Mouse (Mus musculus): ENCODE measurements at regions not wholly inside any gene's neighbourhood (a gene's known extent, or its start where the extent isn't known, plus 50 kb on each side); places are given as distances from the start of the nearest gene placed in this dataset.
A peak's percentile ranks its signal among the peaks of the same experiment; 100 is the strongest.

- Histone ChIP-seq H3K9me3 (replicated peaks) (no peaks in the 10 kb centered on the region), H3K36me3 (no peaks in the 10 kb centered on the region)
- WGBS: 50% methylated on average over 6 of the region's 6 CpGs
These were observed 68.3 kb upstream of the Tenm4 start for GRCm38 (mm10) chr7:96102727-96103126.

DNA sequence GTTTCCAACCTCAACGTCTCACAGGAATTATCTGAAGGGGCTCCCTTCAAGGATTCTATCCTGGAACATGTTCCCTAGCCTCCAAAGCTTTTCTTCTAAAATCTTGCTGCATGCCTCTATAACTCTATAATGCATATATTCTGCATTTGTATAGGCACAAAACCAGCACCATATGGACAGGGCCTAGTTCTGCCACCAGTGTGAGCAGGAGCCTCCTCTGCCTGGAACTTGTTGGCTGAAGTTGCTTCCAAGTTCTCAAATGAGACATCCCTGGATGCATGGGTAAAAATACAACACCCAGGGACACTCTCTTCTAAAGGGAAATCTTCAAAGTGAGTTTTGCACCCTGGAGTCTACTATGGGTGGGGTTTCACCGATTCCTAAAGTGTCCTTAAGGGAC, 62.3 kb upstream of the Tenm4 start:
- H3K36me3 ChIP-seq: no peaks in the 10 kb centered on the region
- H3K27me3 ChIP-seq: no peaks in the 10 kb centered on the region
- no peaks in the 10 kb centered on the region for H3K4me1 ChIP-seq
- H3K4me3 ChIP-seq (replicated peaks): no peak overlapping the region
- H3K4me2 ChIP-seq (replicated peaks): no peak overlapping the region
- WGBS: 62% methylated on average over 2 of the region's 2 CpGs
- no peak overlapping the region for H3K27ac ChIP-seq (replicated peaks)
- H3K9ac ChIP-seq: no peak overlapping the region
- ATAC-seq (ENCODE audit: insufficient number of reproducible peaks, low FRiP score, low TSS enrichment, low read depth): no peak
- H3K9me3 ChIP-seq (replicated peaks): no peaks in the 10 kb centered on the region

More at GRCm38 (mm10) chr7:96102727-96103126, 68.3 kb upstream of the Tenm4 start:
- ATAC-seq (ENCODE audit: insufficient number of reproducible peaks, low FRiP score, low TSS enrichment, low read depth): peak; percentile 63; the same call in 1 of the 2 replicates
- Histone ChIP-seq H3K9ac (no peak overlapping the region), H3K4me1 (no peaks in the 10 kb centered on the region), H3K27ac (replicated peaks) (no peak overlapping the region), H3K4me3 (replicated peaks) (no peak overlapping the region), H3K27me3 (no peaks in the 10 kb centered on the region), H3K4me2 (replicated peaks) (no peak overlapping the region)

GRCm38 (mm10) chr7:96120142-96120541, 50.9 kb upstream of the Tenm4 start:
- Histone ChIP-seq H3K36me3 (no peaks in the 10 kb centered on the region), H3K9ac (no peak overlapping the region), H3K4me1 (no peaks in the 10 kb centered on the region), H3K4me2 (replicated peaks) (no peak overlapping the region), H3K27me3 (no peaks in the 10 kb centered on the region), H3K4me3 (replicated peaks) (no peak overlapping the region), H3K27ac (replicated peaks) (no peak overlapping the region), H3K9me3 (replicated peaks) (no peaks in the 10 kb centered on the region)
- ATAC-seq (ENCODE audit: insufficient number of reproducible peaks, low FRiP score, low TSS enrichment, low read depth): no peak
- WGBS: 68% methylated on average over 8 of the region's 8 CpGs

Data from embryonic facial prominence, embryonic 15.5 days (tissue).